Mouse (Mus musculus) gastrocnemius, adult 18-20 months (tissue): ENCODE measurements at regions not wholly inside any gene's neighbourhood (a gene's known extent, or its start where the extent isn't known, plus 50 kb on each side); places are given as distances from the start of the nearest gene placed in this dataset.

ENCODE experiments used
- DNase-seq: peaks from one replicate; pipeline ENCODE4 v3.0.0; 2021; ENCODE audit warnings: low spot score

- peak; percentile 63 for DNase-seq
Measured at GRCm38 (mm10) chr4:62755237-62755900, 195.7 kb downstream of the Rgs3 start.

GRCm38 (mm10) chr4:62756721-62757206, 197.1 kb downstream of the Rgs3 start:
- no peak for DNase-seq

DNA sequence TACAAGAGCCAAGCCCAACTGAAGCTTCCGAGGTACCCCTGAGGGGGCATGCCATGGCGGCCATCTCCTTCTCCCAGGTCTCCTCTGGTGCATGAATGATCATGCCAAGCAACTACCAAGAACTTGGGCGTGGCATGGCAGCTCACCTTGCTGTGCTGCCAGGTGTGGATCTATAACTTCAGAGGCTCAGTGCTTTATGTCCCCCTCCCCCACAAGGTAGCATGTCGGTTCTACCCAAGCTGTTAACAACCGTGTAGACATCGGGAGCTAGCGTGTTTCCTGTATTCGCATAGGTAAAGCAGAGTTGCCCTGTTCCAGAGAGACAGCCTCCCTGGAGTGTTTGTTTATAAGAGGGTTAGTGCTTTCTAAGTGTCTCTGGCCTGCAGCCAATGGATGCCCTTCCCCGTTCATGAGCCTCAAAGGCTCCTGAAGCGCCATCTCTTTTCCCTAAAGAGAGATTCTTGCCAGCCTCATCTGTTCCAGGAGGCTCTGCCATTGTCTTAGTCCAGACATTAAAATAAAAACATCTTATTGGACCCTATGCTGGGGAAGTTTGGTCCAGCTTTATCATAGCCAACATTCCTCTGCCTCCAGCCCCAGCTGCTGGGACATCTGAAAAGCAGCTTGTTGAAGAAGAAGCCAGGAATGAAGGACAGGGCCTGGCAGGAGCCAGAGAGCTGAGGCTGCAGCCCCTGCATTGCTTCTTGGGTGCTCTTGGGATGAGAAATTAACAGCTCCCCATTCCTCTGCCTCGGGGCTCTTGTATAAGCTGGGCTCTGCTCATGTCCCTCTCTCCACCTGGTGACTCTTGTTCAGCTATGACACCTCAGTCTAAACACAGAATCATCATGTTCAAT, 201.3 kb downstream of the Rgs3 start:
- no peak for DNase-seq

GRCm38 (mm10) chr4:62761672-62762071, 202.0 kb downstream of the Rgs3 start:
- peak; percentile 88 for DNase-seq

- peak; percentile 89 for DNase-seq
Measured at GRCm38 (mm10) chr4:62763990-62764389, 201.4 kb upstream of the Zfp618 start.

GRCm38 (mm10) chr4:62769469-62770234, 195.7 kb upstream of the Zfp618 start:
- DNase-seq = no peak

- DNase-seq = no peak
Measured at GRCm38 (mm10) chr4:62775005-62775609, 190.3 kb upstream of the Zfp618 start.

DNA sequence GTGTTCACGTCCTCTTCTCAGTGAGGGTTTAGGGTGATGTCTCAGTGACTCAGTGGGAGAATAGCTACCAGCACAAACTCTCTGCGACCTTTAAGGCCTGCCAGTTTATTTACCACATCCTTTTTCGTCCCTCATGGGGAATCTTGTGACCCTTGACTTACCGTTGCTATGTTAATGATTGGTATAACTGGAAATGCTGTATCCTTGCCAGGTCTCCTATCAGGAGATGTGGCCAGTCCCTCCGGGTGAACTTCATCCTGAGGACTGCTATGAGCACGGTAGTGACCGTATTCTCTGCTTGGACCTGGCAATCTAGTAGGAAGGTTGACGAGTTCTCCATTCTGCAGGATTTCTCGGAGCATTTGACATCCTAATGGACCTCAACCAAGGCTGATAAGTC, 188.5 kb upstream of the Zfp618 start:
- no peak for DNase-seq

DNA sequence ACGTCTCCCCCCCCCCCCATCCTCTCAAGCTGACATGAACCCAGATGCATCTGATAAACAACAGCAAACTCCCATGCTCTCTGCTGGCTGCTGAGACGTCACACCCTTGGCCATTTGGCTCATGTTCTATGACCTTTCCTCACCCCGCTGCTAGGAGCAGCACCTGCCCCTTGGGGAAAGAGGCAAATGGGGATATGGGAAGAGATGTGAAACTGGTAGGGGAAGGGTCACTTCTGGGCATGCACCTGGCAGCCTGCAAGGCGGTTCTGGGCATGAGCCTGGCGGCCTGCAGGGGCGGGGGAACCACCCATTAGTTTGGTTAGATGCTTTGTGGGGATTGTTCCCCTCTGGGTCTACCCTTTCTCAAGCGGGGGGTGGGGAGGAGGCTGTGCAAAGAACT, 187.9 kb upstream of the Zfp618 start:
- DNase-seq = no peak

GRCm38 (mm10) chr4:62778621-62779020, 186.8 kb upstream of the Zfp618 start:
- no peak for DNase-seq

DNA sequence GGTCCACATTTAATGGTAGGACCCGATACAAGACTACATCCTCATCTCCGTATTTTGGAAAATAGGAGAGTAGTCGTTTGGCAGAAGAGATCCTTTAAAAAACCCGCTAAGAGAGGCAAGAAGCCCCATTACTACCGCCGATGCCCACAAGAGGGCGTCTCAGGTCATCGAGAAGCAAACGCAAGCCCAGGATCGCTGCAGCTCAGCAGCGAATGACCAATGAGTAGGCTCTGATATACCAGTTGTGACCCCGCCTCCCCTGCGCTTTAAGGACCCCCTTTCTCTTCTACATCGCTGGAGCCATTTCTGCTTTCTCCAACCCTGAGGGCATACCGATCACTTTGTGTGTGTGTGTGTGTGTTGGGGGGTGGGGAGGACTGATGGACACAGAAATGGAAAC, 185.0 kb upstream of the Zfp618 start:
- peak; percentile 77 for DNase-seq

- DNase-seq = no peak
Measured at GRCm38 (mm10) chr4:62780837-62781236, 184.5 kb upstream of the Zfp618 start.

DNA sequence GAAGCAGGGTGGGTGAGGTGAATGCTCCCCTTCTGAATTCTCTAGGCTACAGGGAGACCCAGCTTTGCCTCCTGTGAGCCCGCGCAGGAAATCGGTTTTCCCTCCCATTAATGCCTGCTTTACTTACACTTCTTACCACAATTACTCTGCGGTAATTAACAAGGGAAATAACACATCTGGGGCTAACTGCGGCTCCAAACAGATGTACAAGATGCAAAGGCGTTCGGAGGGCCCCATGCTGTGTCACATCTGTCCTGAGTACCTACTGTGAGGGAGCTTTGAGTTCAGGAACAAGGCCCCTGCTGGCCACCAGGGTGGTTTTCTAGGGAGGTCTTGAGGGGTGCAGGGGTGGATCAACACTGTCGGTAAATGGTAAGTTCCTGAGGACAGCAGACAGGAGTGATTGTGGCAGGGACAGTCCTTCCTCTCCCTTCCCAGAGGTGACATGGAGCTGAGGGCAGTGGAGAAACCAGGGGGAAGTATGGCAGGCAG, 184.0 kb upstream of the Zfp618 start:
- no peak for DNase-seq

- no peak for DNase-seq
Measured at GRCm38 (mm10) chr4:62785711-62786110, 179.7 kb upstream of the Zfp618 start.

DNA sequence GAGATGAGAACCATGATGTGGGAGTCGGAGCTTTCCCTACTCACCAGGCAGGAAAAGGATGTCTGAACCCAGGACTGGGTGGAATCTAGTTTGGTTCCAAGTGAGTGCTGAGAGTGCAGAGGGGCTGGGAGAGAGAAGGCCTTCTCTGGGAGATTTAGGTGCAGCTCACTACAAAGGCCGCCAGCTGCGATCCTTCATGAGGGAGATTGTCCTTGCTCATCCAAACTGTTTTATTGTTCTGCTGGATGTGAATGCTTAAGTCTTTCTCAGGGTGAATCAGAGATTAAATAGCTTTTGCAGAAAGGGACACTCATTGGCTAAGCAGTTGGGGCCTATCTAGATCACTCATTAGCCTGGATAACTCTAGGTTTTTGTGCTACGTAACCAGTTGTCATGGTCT, 175.7 kb upstream of the Zfp618 start:
- no peak for DNase-seq

DNA sequence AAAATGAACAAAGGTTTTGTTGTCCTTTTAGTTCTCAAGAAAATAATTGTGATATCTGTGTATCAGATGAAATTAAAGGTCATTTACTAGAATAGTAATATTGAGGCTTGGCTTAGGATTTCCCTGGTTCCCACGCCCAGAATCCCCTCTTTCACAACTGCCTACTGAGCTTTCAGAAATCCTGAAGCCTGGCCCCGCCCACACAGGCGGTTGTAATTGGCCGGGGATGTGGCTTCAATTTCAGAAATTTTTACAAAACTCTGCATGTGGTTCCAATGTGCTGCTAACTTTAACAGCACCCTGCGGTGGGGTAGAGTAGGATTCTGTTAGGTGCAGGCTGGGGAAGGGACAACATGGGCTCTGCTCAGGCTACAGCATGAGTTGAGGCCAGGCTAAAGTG, 171.8 kb upstream of the Zfp618 start:
- no peak for DNase-seq

DNA sequence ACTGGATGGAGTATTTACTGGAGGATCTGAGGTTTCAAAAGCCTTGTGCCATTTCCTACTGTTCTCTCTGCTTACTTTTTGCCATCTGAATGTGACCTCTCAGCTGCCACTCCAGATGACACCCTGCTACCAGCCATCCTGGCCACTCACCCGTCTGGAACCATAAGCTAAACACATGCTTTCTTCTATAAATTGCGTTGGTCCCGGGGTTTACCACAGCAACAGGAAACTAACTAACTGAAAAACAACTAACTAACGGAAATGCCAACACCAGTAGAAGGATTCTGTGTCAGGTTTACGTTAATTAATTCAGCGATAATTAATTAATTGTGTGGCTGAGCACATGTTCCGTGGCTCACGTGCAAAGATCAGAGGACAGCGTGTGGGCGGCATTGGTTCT, 169.8 kb upstream of the Zfp618 start:
- DNase-seq = no peak

DNA sequence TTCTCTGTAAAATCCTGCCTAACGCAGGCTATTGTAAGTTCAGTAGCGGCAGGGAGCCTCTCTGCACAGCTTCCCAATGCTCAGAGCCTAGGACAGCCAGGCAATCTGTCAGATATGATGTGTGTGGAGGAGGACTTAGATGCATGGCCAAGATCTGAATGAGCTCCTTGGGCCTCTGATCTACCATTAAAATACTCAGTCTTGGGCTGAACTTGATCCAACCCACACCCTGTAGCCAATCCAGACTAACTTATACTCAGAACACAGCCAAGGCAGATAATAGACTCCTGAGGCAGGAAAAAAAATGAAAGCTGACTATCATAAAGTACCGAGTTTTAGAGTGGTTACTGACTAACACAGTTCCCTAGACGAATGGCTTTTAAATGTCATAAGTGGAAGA, 165.4 kb upstream of the Zfp618 start:
- no peak for DNase-seq

GRCm38 (mm10) chr4:62805841-62806240, 159.5 kb upstream of the Zfp618 start:
- DNase-seq = no peak

DNA sequence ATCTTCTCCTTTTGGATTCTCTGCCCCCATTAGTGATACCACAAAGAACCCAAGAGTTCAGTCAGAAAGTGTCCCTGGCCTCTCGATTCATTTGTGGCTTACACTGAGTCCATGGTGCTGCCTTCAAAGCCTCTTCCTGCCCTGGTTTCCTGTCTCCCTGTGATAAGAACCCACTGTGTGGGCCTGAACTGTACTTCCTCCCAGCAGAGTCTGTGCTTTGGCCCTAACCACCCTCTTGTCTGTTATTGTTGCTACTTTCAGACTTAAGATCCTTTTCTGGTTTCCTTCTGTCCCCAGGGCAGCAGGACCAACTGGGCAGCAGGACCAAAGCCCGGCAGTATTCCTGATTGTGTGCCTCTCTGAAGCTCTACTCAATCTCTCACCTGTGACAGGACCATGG, 158.6 kb upstream of the Zfp618 start:
- DNase-seq = no peak

DNA sequence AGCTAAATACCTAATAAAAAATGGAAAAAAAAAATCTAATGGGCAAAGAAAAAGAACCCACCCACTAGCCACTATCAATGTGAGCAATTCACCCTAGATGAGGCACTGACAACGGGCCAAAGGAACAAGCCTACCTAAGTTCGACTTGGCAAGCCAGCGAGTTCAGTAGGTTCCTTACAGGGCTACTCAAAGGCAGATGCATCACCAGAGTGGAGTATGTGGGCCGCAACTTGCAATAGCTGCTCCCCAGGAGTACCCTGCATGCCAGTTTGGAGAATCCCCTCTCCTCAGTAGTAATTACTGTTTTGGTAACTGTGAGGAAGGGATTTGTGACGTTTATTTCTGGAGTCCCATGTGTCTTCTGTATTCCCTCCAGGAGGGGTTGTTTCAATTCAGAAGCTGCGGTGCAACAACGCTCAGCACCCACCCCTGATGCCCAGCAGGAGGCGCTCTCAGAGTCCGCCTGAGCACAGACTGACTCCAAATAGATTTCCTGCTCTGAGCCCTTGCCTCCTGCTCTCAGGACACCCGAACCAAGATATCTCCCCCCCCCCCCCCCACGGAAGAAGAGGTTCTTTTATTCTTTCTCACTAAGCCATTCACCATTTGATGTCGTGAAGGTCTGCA, 157.3 kb upstream of the Zfp618 start:
- DNase-seq = no peak
